Mouse (Mus musculus) CD4-positive, CD25-positive, alpha-beta regulatory T cell, adult 9 weeks (primary cell): Measurements from ENCODE around the gene Akp3. TPM values are rescaled to one million over a fixed set of nuclear protein-coding genes. Genes with fewer than 3 reads are reported as not detected.

Experiments used
- polyA plus RNA-seq: library from polyadenylated mRNA; unstranded; fragments of 100-300 nt; shearing (Covaris generic); gene quantifications from one replicate; pipeline ENCODE4 v1.2.1, GENCODE M21; 2017

Gene Akp3
- polyA plus RNA-seq, result not detected

DNA sequence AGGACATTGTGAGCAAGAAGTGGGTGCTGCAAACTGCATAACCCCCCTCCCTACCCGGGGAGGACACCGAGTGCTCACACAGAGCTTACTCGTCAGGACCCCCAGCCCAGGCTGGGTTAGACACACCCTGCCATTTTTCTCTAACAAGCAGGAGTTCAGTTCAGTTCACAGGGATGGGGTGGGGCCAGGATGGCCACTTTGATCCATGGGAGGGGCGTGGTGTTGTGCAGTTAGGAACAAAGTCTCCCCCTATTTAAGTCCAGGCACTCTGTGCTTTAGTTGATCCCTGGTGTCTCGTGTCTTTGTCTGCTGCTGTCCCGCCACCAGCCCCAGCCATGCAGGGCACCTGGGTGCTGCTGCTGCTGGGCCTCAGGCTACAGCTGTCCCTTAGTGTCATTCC lies at the start of gene Akp3:
Gene Akp3, plus strand, starts transcription at position 301 of the 400 bp plus-strand sequence.

DNA sequence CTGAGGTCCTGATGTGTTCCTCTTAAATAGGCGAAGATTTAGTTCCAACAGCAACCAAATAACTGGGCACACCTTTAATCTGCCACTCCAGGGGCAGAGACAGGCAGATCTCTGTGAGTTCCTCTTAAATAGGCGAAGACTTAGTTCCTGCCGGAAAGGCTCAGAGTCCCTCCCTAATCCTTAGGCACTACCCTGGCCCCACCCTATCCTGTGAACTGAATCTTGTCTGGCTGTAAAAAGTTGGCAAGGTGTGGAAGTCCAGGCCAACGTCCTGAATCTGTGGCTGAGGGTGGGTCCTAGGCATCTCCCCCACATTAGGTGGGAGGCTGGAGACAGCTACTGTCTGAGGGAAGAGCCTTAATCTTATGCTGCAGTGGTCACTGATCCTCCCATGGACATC lies 34.9 kb upstream of the Akp3 start, which contains the start of gene Alppl2:
Gene Alppl2, minus strand, starts transcription at position 101 of the 400 bp plus-strand sequence.

DNA sequence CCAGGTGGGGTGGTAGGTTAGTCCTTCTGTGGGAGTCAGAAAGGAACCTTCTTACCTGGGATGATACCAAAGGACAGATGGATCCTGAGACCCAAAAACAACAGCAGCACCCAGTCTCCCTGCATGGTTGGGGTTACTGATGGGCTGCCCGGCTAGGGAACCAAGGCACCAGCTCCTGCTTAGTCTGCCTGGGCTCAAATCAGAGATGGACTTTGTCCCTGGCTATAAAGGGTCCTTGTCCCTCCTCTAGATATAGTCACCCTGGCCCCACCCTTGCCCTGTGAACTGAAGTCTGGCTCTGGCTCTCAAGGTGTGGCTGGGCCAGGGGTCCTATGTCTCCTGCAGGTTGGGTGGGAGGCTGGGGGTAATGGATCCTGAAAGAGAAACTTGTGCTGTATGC lies 23.4 kb upstream of the Akp3 start, which contains the start of gene Alpi:
Gene Alpi, minus strand, starts transcription at position 196 of the 400 bp plus-strand sequence.

DNA sequence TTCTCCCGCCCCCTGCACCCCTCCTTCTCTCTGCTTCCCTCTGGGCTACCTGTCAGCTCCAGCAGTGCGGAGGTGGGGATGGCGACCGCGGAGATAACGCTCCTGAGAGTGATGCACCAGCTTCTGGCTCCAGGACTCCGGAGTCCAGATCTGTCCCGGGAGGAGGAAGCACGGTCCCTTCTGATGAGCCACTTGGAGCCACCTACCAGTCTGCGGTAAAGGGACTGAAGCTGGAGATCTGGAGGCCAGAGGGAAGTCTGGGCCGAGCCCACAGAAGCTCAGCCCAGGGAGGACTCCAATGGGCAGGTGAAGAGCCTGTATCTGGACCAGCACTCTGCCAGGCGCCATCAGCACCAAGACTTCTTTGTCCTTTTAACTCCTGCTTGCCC lies 31.4 kb downstream of the Akp3 start, which contains the start of gene Ecel1:
Gene Ecel1, minus strand, starts transcription at position 323 of the 389 bp plus-strand sequence.

Other genes starting within 250 kb of the Akp3 start
- not detected for gene Alppl2, start 35.0 kb upstream of the Akp3 start, polyA plus RNA-seq
- gene Alpi, start 23.4 kb upstream of the Akp3 start, polyA plus RNA-seq, result not detected
- gene Ecel1, start 31.5 kb downstream of the Akp3 start, polyA plus RNA-seq, result 0.46 TPM
- gene Prss56, start 58.3 kb downstream of the Akp3 start, polyA plus RNA-seq, result not detected
- gene Chrnd, start 65.6 kb downstream of the Akp3 start, polyA plus RNA-seq, result not detected
- gene Chrng, start 79.7 kb downstream of the Akp3 start, polyA plus RNA-seq, result not detected
- gene Eif4e2, start 88.9 kb downstream of the Akp3 start, polyA plus RNA-seq, result 143 TPM
- not detected for gene Efhd1, start 139.4 kb downstream of the Akp3 start, polyA plus RNA-seq
- gene Gigyf2, start 202.0 kb downstream of the Akp3 start, polyA plus RNA-seq, result 79.4 TPM